Mouse (Mus musculus) liver, embryonic 14.5 days (tissue): Measurements from ENCODE around the gene Cnpy2. TPM values are rescaled to one million over a fixed set of nuclear protein-coding genes. Genes with fewer than 3 reads are reported as not detected.

Source experiments
- ATAC-seq: fragments of 200-750 bp; cut with Nextera tagmentation; 2 replicates; pipeline ENCODE4 v1.8.0; 2017; ENCODE audit warnings: moderate number of reproducible peaks, mild to moderate bottlenecking, moderate library complexity; ENCODE audit not compliant: insufficient read depth
- DNase-seq, 3 experiments: peaks; one replicate each; pipeline ENCODE4 v3.0.0-alpha.2; 2012 to 2013; ENCODE audit warnings: low read depth in 3 of 3, low spot score in 3 of 3
- H3K27ac ChIP-seq: fragments of 300-500 bp; sonication (generic); 2 replicates; pipeline ENCODE4 v1.5.1; 2014; ENCODE audit warnings: moderate library complexity, mild to moderate bottlenecking, control low read depth, inconsistent platforms
- H3K27me3 ChIP-seq: fragments of 300-500 bp; sonication (generic); 2 replicates; pipeline ENCODE4 v1.6.1; 2014; ENCODE audit warnings: mild to moderate bottlenecking, low read length, moderate library complexity; ENCODE audit not compliant: control insufficient read depth, insufficient read depth
- H3K36me3 ChIP-seq: fragments of 300-500 bp; sonication (generic); replicated peaks from 2 replicates; pipeline ENCODE4 v1.6.1; 2014; ENCODE audit warnings: low read depth; ENCODE audit not compliant: control insufficient read depth, insufficient read depth
- H3K4me1 ChIP-seq, 2 experiments: fragments of 200-500 bp in 1 of 2; fragments of 300-500 bp in 1 of 2; sonication (generic) in 1 of 2; replicated peaks; 2 replicates each; pipeline ENCODE4 v1.6.1; 2012 to 2014; ENCODE audit warnings: antibody characterized with exemption in 1 of 2, inconsistent platforms in 1 of 2, low read length in 1 of 2; ENCODE audit not compliant: control insufficient read depth in 2 of 2, insufficient read depth in 2 of 2
- H3K4me2 ChIP-seq: fragments of 300-500 bp; sonication (generic); 2 replicates; pipeline ENCODE4 v1.6.1; 2014; ENCODE audit warnings: low read depth, mild to moderate bottlenecking, control low read depth, moderate library complexity
- H3K4me3 ChIP-seq, 2 experiments: fragments of 200-500 bp in 1 of 2; fragments of 300-500 bp in 1 of 2; sonication (generic) in 1 of 2; 2 replicates each; pipeline ENCODE4 v1.5.1; 2012 to 2014; ENCODE audit warnings: low read depth in 2 of 2, low read length in 2 of 2, mild to moderate bottlenecking in 2 of 2, control low read depth in 1 of 2, inconsistent platforms in 1 of 2, moderate library complexity in 1 of 2; ENCODE audit not compliant: insufficient read depth in 1 of 2
- H3K9ac ChIP-seq: fragments of 300-500 bp; sonication (generic); replicated peaks from 2 replicates; pipeline ENCODE4 v1.6.1; 2014; ENCODE audit warnings: mild to moderate bottlenecking, control low read depth, moderate library complexity
- H3K9me3 ChIP-seq: fragments of 300-500 bp; sonication (generic); 2 replicates; pipeline ENCODE4 v1.6.1; 2016; ENCODE audit warnings: low read length, mixed read lengths; ENCODE audit not compliant: control insufficient read depth
- CTCF ChIP-seq: IDR thresholded peaks from 2 replicates; pipeline ENCODE4 v1.5.1; 2016; ENCODE audit warnings: antibody characterized with exemption, low read depth, control low read depth
- EP300 ChIP-seq: IDR thresholded peaks from 2 replicates; pipeline ENCODE4 v1.6.1; 2016; ENCODE audit warnings: antibody characterized with exemption, low read depth
- WGBS: fragments of 180-500 bp; shearing (Covaris S2); extraction: QIAGEN DNeasy Blood & Tissue Kit; methylation state at CpG from one replicate; pipeline ENCODE4 v1.1.7; 2014; ENCODE audit not compliant: insufficient replicate concordance; 5-methylcytosine and 5-hydroxymethylcytosine counted together
- polyA plus RNA-seq, 2 experiments: library from polyadenylated mRNA; depleted of rRNA in 1 of 2; stranded (reverse) in 1 of 2; unstranded in 1 of 2; fragments of >200 nt; fragmentation: Nextera tagmentation in 1 of 2; extraction: Ambion mirVana in 1 of 2; gene quantifications; 2 replicates each; pipeline versions ENCODE4 v1.2.1 to v1.2.3; 2012 to 2014

Gene Cnpy2
- polyA plus RNA-seq, 2 experiments, result 38.8 to 92.7 TPM

DNA sequence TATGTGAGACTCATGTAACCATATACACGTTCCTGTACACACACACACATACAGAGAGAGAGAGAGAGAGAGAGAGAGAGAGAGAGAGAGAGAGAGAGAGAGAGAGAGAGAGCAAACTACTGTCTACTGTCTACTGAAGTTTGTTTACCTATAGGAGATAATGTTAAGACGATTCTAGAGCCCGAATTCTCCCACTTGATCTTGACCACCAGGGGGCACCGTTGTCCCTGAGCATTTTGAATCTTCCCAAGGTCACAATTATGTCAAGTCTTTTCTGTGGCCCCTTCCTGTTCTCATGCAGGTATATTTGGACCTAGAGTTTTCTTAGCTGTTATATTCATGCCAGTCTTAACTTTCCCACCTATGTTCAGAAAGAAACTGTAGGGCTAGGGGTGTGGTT lies 13.3 kb downstream of the Cnpy2 start:
- Histone ChIP-seq H3K4me2 (peak overlapping the region; percentile 80), H3K9ac (0 out of 2 replicates have a peak overlapping the region, but pooled peaks have one; percentile 4), H3K36me3 (peaks cover 4% of the 10 kb centered on the region; the same call in 1 of the 2 replicates), H3K4me3 (no peak overlapping the region), H3K4me1 (peaks cover 44 to 50% of the 10 kb centered on the region in 2 experiments), H3K27ac (peak overlapping the region; percentile 86), H3K9me3 (no peaks in the 10 kb centered on the region), H3K27me3 (no peaks in the 10 kb centered on the region)
- ATAC-seq (no peak), DNase-seq (peak; percentile 82 to 86 (median 85))
- TF ChIP-seq EP300, result no peak
- peak; percentile 93 for TF ChIP-seq CTCF
- 0% methylated on average over 4 of the region's 4 CpGs for WGBS

DNA sequence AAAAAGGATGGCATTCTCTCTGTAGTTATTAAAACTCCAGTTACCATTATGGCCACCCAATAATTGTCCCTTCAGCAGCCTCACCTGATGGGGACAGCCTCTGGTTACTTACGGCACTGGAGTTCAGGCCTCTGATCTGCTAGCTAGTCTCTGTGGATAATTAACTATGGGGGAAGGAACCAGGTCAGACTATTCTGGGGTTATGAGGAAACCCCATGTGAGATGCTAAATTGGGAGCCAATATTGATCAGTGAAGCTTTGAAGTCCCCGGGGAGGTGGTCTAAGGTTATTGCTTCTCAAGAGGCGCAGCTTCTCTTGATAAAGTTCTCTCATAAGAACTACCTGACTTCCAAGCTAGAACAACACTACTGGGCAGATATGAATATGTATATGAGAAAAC lies 13.9 kb downstream of the Cnpy2 start:
- no peaks in the 10 kb centered on the region for H3K9me3 ChIP-seq
- peak overlapping the region; percentile 95 for H3K9ac ChIP-seq
- no peaks in the 10 kb centered on the region for H3K27me3 ChIP-seq
- DNase-seq (peak in 1 of 3 experiments; percentile 24), ATAC-seq (no peak)
- peak overlapping the region; percentile 86 for H3K27ac ChIP-seq
- peaks cover 48 to 52% of the 10 kb centered on the region in 2 experiments for H3K4me1 ChIP-seq
- no peak for TF ChIP-seq EP300
- no peak for TF ChIP-seq CTCF
- 57% methylated on average over 3 of the region's 3 CpGs for WGBS
- peaks cover 6% of the 10 kb centered on the region; the same call in 1 of the 2 replicates for H3K36me3 ChIP-seq
- peak overlapping the region; percentile 80 for H3K4me2 ChIP-seq
- peak overlapping the region in 1 of 2 experiments; percentile 81; a peak in 2 of 4 replicates for H3K4me3 ChIP-seq

DNA sequence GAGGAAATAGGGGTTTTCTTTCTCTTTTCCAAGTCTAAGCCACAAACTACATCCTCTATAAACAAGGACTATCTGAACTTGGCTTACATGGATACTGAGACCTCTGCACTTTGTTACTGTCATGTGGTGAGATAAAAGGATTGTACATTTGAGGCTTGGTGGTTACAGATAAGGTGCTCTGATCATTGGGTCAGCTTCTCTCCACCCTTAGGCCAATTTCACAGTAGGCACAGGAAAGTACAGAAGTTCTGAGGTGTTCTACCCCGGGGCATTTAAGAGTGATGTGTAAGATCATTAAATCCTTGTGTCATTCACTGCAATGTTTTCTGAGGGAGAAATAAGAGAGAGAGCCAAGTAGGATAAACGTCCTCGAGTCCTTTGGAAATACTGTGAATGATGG lies 14.3 kb downstream of the Cnpy2 start:
- peak; percentile 70 to 73 (median 70) for DNase-seq
- peaks cover 6% of the 10 kb centered on the region; the same call in 1 of the 2 replicates for H3K36me3 ChIP-seq
- H3K9ac ChIP-seq, result peak overlapping the region; percentile 95
- TF ChIP-seq CTCF (no peak), EP300 (peak; percentile 85)
- H3K4me3 ChIP-seq, result peak overlapping the region; percentile 68 to 81
- WGBS, result 26% methylated on average over 3 of the region's 3 CpGs
- H3K9me3 ChIP-seq, result no peaks in the 10 kb centered on the region
- no peaks in the 10 kb centered on the region for H3K27me3 ChIP-seq
- peak overlapping the region; percentile 80 for H3K4me2 ChIP-seq
- peaks cover 52 to 56% of the 10 kb centered on the region in 2 experiments for H3K4me1 ChIP-seq
- peak; percentile 32 for ATAC-seq
- H3K27ac ChIP-seq, result peak overlapping the region; percentile 86

DNA sequence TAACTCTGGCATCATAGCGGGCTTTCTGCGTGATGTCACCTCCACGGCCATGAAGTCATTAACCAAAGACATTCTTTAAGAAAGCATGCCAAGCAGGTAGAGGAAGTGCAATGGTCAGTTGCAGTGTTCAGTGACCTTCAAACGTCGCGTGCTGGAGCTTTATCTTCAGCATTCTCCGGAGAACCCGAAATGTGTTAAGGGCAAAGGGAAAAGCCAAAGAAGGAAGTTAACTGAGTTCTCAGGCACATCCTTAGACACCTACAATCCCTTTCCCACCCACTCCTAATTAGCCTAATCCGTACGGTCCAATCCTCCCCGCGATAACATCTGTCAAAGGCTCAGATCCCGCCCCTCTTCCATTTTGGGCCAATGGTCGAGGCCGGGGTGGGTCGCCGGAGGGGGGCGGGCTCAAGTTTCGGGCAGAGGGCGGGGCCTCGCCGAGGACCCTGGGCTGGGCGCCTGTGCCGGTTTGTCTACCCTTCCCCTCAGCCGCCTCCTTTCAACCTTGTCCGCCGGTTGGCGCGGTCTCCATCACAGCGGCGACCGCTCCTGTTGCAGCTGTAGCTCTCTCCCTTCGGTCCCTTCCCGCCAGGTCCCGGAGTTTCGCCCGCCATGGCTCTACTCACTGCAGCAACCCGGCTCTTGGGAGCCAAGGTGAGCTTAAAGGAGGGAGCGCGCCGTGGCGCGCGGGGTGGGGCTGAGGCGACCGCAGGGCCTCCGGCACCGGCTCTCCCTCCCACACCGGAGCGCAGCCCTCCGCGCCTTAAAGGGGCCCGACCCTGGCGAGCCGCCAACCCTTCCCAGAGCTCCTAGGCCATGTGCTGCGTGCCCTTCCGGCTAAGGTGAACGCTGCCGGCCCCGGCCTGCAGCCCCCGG lies 15.3 kb downstream of the Cnpy2 start, which contains the start of gene Cs:
Cs (plus strand) TSS at position 429 of the 876 bp plus-strand sequence.
- H3K9me3 ChIP-seq, result no peaks in the 10 kb centered on the region
- TF ChIP-seq EP300 (no peak), CTCF (no peak)
- peak within 1 kb of the TSS; percentile 80 for H3K4me2 ChIP-seq
- H3K4me1 ChIP-seq, result peaks cover 53 to 54% of the 10 kb centered on the region in 2 experiments
- no peaks in the 10 kb centered on the region for H3K27me3 ChIP-seq
- peak within 1 kb of the TSS; percentile 86 for H3K27ac ChIP-seq
- ATAC-seq, result peak; percentile 91
- H3K36me3 ChIP-seq, result peaks cover 6% of the 10 kb centered on the region; the same call in 1 of the 2 replicates
- H3K4me3 ChIP-seq, result peak within 1 kb of the TSS; percentile 68 to 81
- peak within 1 kb of the TSS; percentile 95 for H3K9ac ChIP-seq
- under 1% methylated on average over 61 of the region's 61 CpGs for WGBS
- DNase-seq, result peak; percentile 93 to 94 (median 94)

DNA sequence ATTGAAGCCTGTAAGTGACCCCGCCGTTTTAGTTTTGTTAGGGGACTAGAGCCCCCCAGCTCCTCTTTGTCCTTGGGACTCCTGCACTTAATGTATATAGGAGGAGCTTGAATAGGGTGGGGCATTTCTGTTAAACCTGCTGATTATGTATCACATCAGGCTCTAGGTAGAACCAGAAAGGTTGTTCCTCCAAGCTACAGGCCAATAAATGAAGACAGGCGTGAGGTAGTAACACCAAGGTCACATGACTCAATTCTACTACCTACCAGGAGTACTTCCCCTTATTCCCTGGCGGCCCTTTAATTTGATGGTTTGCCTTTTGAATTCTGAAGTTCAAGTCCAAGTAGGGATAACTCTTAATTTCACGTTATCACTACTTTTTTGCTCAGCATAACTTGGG lies 16.2 kb downstream of the Cnpy2 start:
- peaks cover 6% of the 10 kb centered on the region; the same call in 1 of the 2 replicates for H3K36me3 ChIP-seq
- no peaks in the 10 kb centered on the region for H3K9me3 ChIP-seq
- peak overlapping the region; percentile 86 for H3K27ac ChIP-seq
- WGBS, result 11% methylated on average over 5 of the region's 5 CpGs
- H3K4me2 ChIP-seq, result peak overlapping the region; percentile 80
- H3K4me1 ChIP-seq, result peaks cover 55 to 57% of the 10 kb centered on the region in 2 experiments
- TF ChIP-seq CTCF (no peak), EP300 (no peak)
- H3K27me3 ChIP-seq, result no peaks in the 10 kb centered on the region
- peak in 1 of 3 experiments; percentile 48 for DNase-seq
- H3K9ac ChIP-seq, result peak overlapping the region; percentile 95
- peak overlapping the region; percentile 68 to 81 for H3K4me3 ChIP-seq
- ATAC-seq, result peak; percentile 5; the same call in 1 of the 2 replicates
